Mouse (Mus musculus): Measurements from ENCODE around the gene 1700019N19Rik. TPM values are rescaled to one million over a fixed set of nuclear protein-coding genes. Genes with fewer than 3 reads are reported as not detected.

The 1700019N19Rik gene
- polyA plus RNA-seq (2015; fragmentation: Nextera tagmentation; extraction: Ambion mirVana), result 0.75 and 0.77 TPM in 2 replicates

GRCm38 (mm10) chr19:58794284-58794683, at the start of gene 1700019N19Rik:
Gene 1700019N19Rik, minus strand, starts transcription at chr19:58794461.

DNA sequence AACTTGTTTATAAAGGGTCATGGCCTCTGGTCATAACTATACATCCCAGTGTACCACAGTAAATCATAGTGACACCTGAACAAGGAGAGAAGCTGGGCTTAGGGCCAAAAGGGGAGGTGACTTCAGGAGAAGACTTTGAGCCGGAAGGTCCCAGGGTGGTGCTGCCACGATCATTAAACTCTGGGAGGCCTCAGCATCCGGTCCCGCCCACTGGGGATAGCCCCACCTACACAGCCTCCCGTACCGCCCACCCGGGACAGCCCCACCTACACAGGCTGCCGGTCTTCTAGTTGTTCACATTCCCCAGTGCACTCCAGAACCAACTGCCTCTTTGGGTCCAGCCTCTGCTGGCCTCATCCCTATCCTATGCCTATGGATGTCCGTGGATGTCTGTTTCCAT, 34.8 kb downstream of the 1700019N19Rik start, which contains the start of gene Pnliprp2:
Gene Pnliprp2 (plus strand): TSS at position 297 of the 400 bp plus-strand sequence.

Other genes with a start within 250 kb of the 1700019N19Rik start
- gene Pnlip, start 142.0 kb downstream of the 1700019N19Rik start, polyA plus RNA-seq (2015; fragmentation: Nextera tagmentation; extraction: Ambion mirVana), result 0.31 TPM in 1 of 2 replicates, not detected in the other
- not detected in 2 replicates for gene Pnliprp1, start 65.6 kb downstream of the 1700019N19Rik start, polyA plus RNA-seq (2015; fragmentation: Nextera tagmentation; extraction: Ambion mirVana)
- not detected in 2 replicates for gene Pnliprp2, start 34.7 kb downstream of the 1700019N19Rik start, polyA plus RNA-seq (2015; fragmentation: Nextera tagmentation; extraction: Ambion mirVana)
- gene Eno4, start 149.0 kb upstream of the 1700019N19Rik start, polyA plus RNA-seq (2015; fragmentation: Nextera tagmentation; extraction: Ambion mirVana), result 0.05 and 0.13 TPM in 2 replicates
- 3.7 and 4.8 TPM in 2 replicates for gene Hspa12a, start 149.2 kb upstream of the 1700019N19Rik start, polyA plus RNA-seq (2015; fragmentation: Nextera tagmentation; extraction: Ambion mirVana)

Data from urinary bladder, postnatal 0 days (tissue).